Mouse (Mus musculus): ENCODE measurements at regions not wholly inside any gene's neighbourhood (a gene's known extent, or its start where the extent isn't known, plus 50 kb on each side); places are given as distances from the start of the nearest gene placed in this dataset.

- no peak for DNase-seq (ENCODE audit: extremely low spot score in 1 of 2, low spot score in 1 of 2)
Measured at GRCm38 (mm10) chr3:149819863-149820262, 829.5 kb upstream of the Adgrl2 start.

DNA sequence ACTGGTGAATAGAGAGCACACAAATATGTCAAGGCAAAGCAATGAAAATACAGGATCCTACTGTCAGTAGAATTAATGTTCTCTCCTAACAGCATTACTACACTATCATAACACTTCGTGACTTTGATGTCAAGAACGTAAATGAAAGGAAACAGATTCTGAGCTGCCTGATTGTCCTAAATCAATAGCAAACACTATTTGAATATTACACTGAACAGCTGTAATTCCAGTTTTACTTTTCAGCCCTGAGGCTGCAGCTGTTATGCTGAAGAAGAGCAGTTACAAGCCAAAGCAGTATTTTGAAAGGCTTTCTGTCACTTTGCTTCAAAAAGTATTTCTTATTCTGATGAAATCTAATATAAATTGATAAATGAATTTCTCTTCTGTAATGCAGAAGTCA, 828.7 kb upstream of the Adgrl2 start:
- DNase-seq (ENCODE audit: extremely low spot score in 1 of 2, low spot score in 1 of 2), result no peak

DNA sequence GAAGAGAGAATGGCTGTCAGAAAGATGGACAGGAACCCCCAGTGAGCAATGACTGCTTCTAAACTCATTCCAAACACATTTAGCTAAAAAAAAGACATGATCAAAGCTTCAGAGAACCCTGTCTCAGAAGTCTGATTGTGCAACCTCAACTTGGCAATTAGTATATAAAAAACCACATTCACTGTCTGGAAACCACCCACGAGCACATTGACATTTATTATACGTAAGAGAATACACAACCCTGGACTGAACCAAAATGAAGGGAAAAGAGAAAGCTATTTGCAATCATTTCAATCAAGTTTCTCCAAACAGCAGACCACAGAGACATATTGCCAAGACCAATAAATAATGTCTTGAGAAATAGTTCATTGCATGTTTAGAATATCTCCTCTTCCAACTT, 820.7 kb upstream of the Adgrl2 start:
- no peak for DNase-seq (ENCODE audit: extremely low spot score in 1 of 2, low spot score in 1 of 2)

DNA sequence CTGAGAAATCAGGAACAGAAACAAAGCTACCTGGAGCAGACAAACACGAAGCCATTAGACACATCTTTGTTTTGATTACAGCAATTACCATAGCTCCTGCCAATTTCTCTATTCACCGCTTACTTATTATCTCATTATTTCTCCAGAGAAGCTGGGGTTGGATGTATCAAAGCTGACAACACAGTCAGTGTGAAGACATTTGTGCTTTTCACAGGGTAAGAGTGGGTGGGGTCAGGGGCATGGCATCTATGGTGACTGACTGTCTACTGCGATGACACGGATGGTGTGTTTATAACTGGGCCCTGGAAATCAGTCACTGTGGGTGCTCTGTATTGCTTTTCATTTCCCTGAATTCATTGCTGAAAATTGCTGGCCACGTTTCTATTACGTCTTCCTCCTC, 815.0 kb upstream of the Adgrl2 start:
- no peak for DNase-seq (ENCODE audit: extremely low spot score in 1 of 2, low spot score in 1 of 2)

GRCm38 (mm10) chr3:149796123-149796522, 805.8 kb upstream of the Adgrl2 start:
- DNase-seq (ENCODE audit: extremely low spot score in 1 of 2, low spot score in 1 of 2), result no peak

DNA sequence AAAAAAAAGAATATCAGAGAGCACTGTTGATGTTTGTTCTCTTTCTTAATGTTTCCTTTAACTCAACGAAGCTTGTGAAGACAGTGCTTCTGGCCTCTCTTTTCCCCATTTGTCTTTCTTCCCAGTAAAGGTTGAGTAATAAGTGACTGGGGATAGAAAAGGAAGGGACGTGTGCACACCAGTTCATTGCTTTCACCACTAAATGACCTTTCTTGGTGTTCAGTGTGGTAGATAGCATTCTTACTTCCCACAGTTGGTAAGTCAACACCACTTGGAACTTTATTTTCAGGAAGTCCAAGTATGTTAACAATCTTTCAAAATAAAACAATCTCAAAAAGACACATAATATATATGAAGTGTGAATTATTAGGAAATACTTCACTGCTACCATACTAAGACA, 801.2 kb upstream of the Adgrl2 start:
- DNase-seq (ENCODE audit: extremely low spot score in 1 of 2, low spot score in 1 of 2), result no peak

DNA sequence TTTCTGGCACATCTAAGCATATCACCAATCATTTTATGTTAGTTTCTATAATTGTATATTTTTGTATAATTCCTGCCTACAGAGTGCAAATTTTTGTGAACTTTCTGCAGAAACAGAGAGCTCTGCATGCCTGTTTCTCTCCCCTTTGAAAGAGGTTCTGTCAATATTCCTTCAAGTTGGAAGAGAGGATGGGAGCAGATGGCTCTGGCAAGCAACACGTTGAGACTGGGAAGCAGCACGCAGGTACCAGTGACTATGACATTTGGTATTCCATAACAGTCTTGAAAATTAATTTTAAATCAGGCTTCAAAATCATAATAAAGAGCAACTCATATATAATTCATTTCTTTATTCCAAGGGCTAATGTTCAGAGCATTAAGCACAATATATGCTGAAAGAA, 795.7 kb upstream of the Adgrl2 start:
- no peak for DNase-seq (ENCODE audit: extremely low spot score in 1 of 2, low spot score in 1 of 2)

GRCm38 (mm10) chr3:149783903-149784608, 793.7 kb upstream of the Adgrl2 start:
- no peak for DNase-seq (ENCODE audit: extremely low spot score in 1 of 2, low spot score in 1 of 2)

DNA sequence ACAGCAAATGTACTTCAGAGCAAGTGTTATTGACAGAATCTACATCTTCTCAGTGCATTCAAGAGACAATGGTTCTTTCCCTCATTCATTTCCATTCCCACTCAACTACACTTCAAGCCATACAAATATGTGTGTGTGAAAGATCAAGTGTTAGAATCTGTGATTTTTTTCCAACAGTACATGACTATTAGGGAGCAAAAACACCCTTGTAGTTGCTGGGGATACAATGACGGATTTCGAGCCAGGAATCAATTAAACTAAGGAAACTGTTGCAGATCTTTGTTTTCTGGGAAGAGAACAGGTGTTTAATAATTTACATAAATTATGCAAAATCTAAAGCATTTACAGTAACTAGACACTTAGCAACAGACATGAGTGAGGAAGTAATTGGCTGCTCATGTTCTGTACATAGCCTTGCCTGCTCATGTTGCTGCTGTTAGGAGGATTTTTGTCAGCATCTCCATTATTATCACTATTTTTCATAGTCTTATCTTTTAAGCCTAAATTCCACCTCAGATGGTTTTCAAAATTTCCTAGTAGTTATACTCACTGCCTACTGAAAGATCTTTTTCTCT, 777.6 kb upstream of the Adgrl2 start:
- no peak for DNase-seq (ENCODE audit: extremely low spot score in 1 of 2, low spot score in 1 of 2)

- no peak for DNase-seq (ENCODE audit: extremely low spot score in 1 of 2, low spot score in 1 of 2)
Measured at GRCm38 (mm10) chr3:149761245-149761644, 770.9 kb upstream of the Adgrl2 start.

GRCm38 (mm10) chr3:149757910-149758592, 767.7 kb upstream of the Adgrl2 start:
- DNase-seq (ENCODE audit: extremely low spot score in 1 of 2, low spot score in 1 of 2), result no peak

DNA sequence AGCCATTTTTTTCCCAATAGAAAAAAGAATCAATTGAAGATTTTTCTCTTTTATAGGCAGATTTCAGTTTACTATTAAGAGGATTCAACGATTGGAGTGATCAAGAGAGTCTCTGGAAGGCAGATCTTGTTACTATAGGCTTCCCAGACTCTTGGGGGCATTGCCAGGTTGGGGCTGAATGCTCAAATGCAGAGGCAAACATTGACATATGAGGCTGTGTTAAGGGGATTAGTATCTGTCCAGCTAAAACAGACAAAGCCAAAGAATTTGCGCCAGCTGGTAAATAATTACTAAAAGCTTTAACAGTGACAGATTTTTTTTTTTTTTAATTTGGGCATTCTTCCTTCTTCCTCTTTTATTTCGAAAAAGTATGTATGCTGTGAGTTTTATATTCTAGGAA, 745.7 kb upstream of the Adgrl2 start:
- no peak for DNase-seq (ENCODE audit: extremely low spot score in 1 of 2, low spot score in 1 of 2)

GRCm38 (mm10) chr3:149726212-149726611, 735.9 kb upstream of the Adgrl2 start:
- no peak for DNase-seq (ENCODE audit: extremely low spot score in 1 of 2, low spot score in 1 of 2)

- no peak for DNase-seq (ENCODE audit: extremely low spot score in 1 of 2, low spot score in 1 of 2)
Measured at GRCm38 (mm10) chr3:149724879-149725278, 734.5 kb upstream of the Adgrl2 start.

GRCm38 (mm10) chr3:149721832-149722231, 731.5 kb upstream of the Adgrl2 start:
- no peak for DNase-seq (ENCODE audit: extremely low spot score in 1 of 2, low spot score in 1 of 2)

GRCm38 (mm10) chr3:149720306-149720705, 730.0 kb upstream of the Adgrl2 start:
- DNase-seq (ENCODE audit: extremely low spot score in 1 of 2, low spot score in 1 of 2), result no peak

- DNase-seq (ENCODE audit: extremely low spot score in 1 of 2, low spot score in 1 of 2), result peak; percentile 9 to 14
Measured at GRCm38 (mm10) chr3:149705724-149706123, 715.4 kb upstream of the Adgrl2 start.

- DNase-seq (ENCODE audit: extremely low spot score in 1 of 2, low spot score in 1 of 2), result peak in 1 of 2 experiments; percentile 9
Measured at GRCm38 (mm10) chr3:149705322-149705721, 715.0 kb upstream of the Adgrl2 start.

GRCm38 (mm10) chr3:149704478-149704877, 714.1 kb upstream of the Adgrl2 start:
- no peak for DNase-seq (ENCODE audit: extremely low spot score in 1 of 2, low spot score in 1 of 2)

GRCm38 (mm10) chr3:149683561-149683960, 693.2 kb upstream of the Adgrl2 start:
- no peak for DNase-seq (ENCODE audit: extremely low spot score in 1 of 2, low spot score in 1 of 2)

DNA sequence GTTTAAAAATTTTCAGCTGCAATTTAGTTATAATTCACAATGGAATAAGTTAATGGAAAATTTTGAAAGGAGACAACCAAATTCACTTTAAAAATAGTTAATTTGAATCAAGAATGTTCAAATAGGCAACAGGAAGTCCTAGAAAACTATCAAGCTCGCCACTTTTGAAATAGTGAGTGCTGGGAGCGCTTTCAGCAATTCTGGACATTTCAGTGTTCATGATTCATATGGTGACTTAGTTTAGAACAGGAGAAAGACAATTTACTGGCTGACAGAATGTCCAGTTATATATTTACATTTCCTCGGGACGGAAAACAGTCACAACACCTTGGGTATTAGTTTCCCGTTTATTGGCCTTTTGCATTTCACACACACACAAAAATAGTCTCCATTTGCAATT, 691.9 kb upstream of the Adgrl2 start:
- no peak for DNase-seq (ENCODE audit: extremely low spot score in 1 of 2, low spot score in 1 of 2)

DNA sequence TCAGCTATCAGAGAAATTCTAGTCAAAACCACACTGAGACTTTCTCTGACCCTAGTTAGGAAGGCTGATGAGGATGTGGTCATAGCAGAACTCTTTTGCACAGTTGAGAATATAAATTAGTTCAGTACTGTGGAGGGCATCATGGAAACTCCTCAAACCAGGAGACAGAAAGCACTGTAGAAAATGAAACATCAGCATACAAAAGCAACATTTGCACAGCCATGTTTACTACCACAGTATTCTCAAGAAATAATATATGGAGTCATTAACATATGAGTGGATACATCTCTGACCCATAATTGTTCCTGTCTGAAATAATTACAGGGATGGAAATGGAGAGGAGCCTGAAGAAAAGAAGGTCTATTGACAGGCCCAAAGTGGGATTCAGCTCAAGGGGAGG, 683.6 kb upstream of the Adgrl2 start:
- no peak for DNase-seq (ENCODE audit: extremely low spot score in 1 of 2, low spot score in 1 of 2)
